8 mouse cellular contexts compared by ENCODE assay signal in genomic region chrX:96025876-96026275, GRCm38 (mm10).
A peak's percentile ranks its signal among the peaks of the same experiment; 100 is the strongest.
DNase-seq lines count a peak whose midpoint lies in the region; ATAC-seq and TF ChIP-seq lines count a peak whose summit lies in the region.
"Had no signal": no experiment of that assay in that cellular context is flagged by ENCODE, and none has a peak within 500 bp of the region (broad histone marks: within the 10 kb centered on the region; RNA-seq: fewer than 3 reads in every experiment).

No protein-coding gene starts in this region.

- peak; percentile 89 for DNase-seq in 416B (ENCODE audit: low read depth)
- peak; percentile 16 for DNase-seq in MEL (ENCODE audit: low read depth, low spot score)
- DNase-seq in heart, adult 11 months, result peak; percentile 98
- no peak for DNase-seq in urinary bladder, postnatal 10 days (ENCODE audit: low spot score)
- no peak for DNase-seq in neural tube, embryonic 10.5 days (ENCODE audit: extremely low spot score, low spot score)

- TF ChIP-seq POLR2A in MEL (IDR thresholded peaks at IDR 0.05; ENCODE audit: control insufficient read depth in 1 of 2, insufficient read depth in 1 of 2, low read depth in 1 of 2, low read length in 2 of 2, poor library complexity in 1 of 2), result no peak

- no peaks in the 10 kb centered on the region for H3K36me3 ChIP-seq in MEL (ENCODE audit: control insufficient read depth in 1 of 2, insufficient read depth in 2 of 2, low read length in 2 of 2)
- H3K36me3 ChIP-seq in kidney, embryonic 16.5 days (ENCODE audit: insufficient read depth, low read length), result no peaks in the 10 kb centered on the region
- H3K36me3 ChIP-seq: embryonic facial prominence, embryonic 13.5 days had no signal

- no peak overlapping the region for H3K4me3 ChIP-seq in MEL (ENCODE audit: control insufficient read depth in 1 of 2, insufficient read depth in 1 of 2, low read depth in 2 of 2, low read length in 2 of 2)
- H3K4me3 ChIP-seq in kidney, embryonic 16.5 days (ENCODE audit: low read length), result no peak overlapping the region
- H3K4me3 ChIP-seq: embryonic facial prominence, embryonic 13.5 days had no signal

- H3K4me2 ChIP-seq in kidney, embryonic 16.5 days (replicated peaks; ENCODE audit: low read depth, low read length), result no peak overlapping the region
- H3K4me2 ChIP-seq: embryonic facial prominence, embryonic 13.5 days had no signal

- TF ChIP-seq RAD21 in MEL (IDR thresholded peaks at IDR 0.05; ENCODE audit: low read depth, low read length), result no peak

- no peaks in the 10 kb centered on the region for H3K27me3 ChIP-seq in MEL (ENCODE audit: control insufficient read depth in 1 of 2, insufficient read depth in 2 of 2, low read length in 2 of 2)
- H3K27me3 ChIP-seq in kidney, embryonic 16.5 days (ENCODE audit: insufficient read depth, low read length), result peaks cover 8% of the 10 kb centered on the region; the same call in 1 of the 2 replicates

- H3K9ac ChIP-seq in MEL (ENCODE audit: control insufficient read depth, low read depth, low read length, poor library complexity, severe bottlenecking), result no peak overlapping the region
- no peak overlapping the region for H3K9ac ChIP-seq in kidney, embryonic 16.5 days (replicated peaks; ENCODE audit: low read length)
- H3K9ac ChIP-seq: embryonic facial prominence, embryonic 13.5 days had no signal

- H3K4me1 ChIP-seq in MEL (ENCODE audit: control insufficient read depth in 1 of 2, insufficient read depth in 2 of 2, low read length in 2 of 2), result peaks cover 0 to 2% of the 10 kb centered on the region in 2 experiments; a peak in 1 of 4 replicates
- H3K4me1 ChIP-seq in kidney, embryonic 16.5 days (ENCODE audit: insufficient read depth, low read length), result no peaks in the 10 kb centered on the region
- H3K4me1 ChIP-seq: embryonic facial prominence, embryonic 13.5 days had no signal

- WGBS in kidney, embryonic 16.5 days, result 57% methylated on average over 5 of the region's 5 CpGs

- H3K9me3 ChIP-seq in MEL (replicated peaks; ENCODE audit: insufficient read depth, low read length), result no peaks in the 10 kb centered on the region
- H3K9me3 ChIP-seq in kidney, embryonic 16.5 days (ENCODE audit: low read length), result no peaks in the 10 kb centered on the region
- H3K9me3 ChIP-seq: embryonic facial prominence, embryonic 13.5 days had no signal

- H3K79me2 ChIP-seq in MEL (ENCODE audit: control insufficient read depth, insufficient read depth, low read length, poor library complexity), result no peaks in the 10 kb centered on the region

- no peak for TF ChIP-seq CTCF in MEL (IDR thresholded peaks at IDR 0.05 in 2 of 3, conservative IDR thresholded peaks at IDR 0.05 in 1 of 3; ENCODE audit: control insufficient read depth in 1 of 3, insufficient read depth in 1 of 3, low read depth in 2 of 3, low read length in 3 of 3, poor library complexity in 1 of 3, severe bottlenecking in 1 of 3)

- no peak overlapping the region for H3K27ac ChIP-seq in MEL (ENCODE audit: control insufficient read depth, low read depth, low read length)
- peak overlapping the region; percentile 69 for H3K27ac ChIP-seq in kidney, embryonic 16.5 days (ENCODE audit: low read length)
- H3K27ac ChIP-seq: embryonic facial prominence, embryonic 13.5 days had no signal

- no peak for TF ChIP-seq EP300 in MEL (IDR thresholded peaks at IDR 0.05; ENCODE audit: low read depth in 1 of 2, low read length in 2 of 2)

- ATAC-seq in kidney, embryonic 16.5 days (ENCODE audit: low FRiP score, low TSS enrichment), result peak; percentile 81; the same call in 1 of the 2 replicates
- ATAC-seq in monocyte, adult 5-6 weeks (replicated peaks; ENCODE audit: insufficient number of reproducible peaks, low FRiP score, low TSS enrichment, poor library complexity, severe bottlenecking), result peak; percentile 88

TF ChIP-seq in MEL, 35 proteins besides CTCF, POLR2A, EP300 and RAD21:
- TF ChIP-seq MXI1 (IDR thresholded peaks at IDR 0.05; ENCODE audit: low read depth, low read length), result no peak
- no peak for TF ChIP-seq ZMIZ1 (IDR thresholded peaks at IDR 0.05; ENCODE audit: low read depth, low read length)
- TF ChIP-seq NRF1 (IDR thresholded peaks at IDR 0.05; ENCODE audit: insufficient read depth, low read depth, low read length, poor library complexity, severe bottlenecking), result no peak
- no peak for TF ChIP-seq TAL1 (IDR thresholded peaks at IDR 0.05; ENCODE audit: low read length)
- TF ChIP-seq UBTF (IDR thresholded peaks at IDR 0.05; ENCODE audit: borderline replicate concordance, insufficient read depth, low read depth, low read length), result no peak
- TF ChIP-seq ZC3H11A (IDR thresholded peaks at IDR 0.05; ENCODE audit: low read depth, low read length), result no peak
- TF ChIP-seq POLR2AphosphoS2 (IDR thresholded peaks at IDR 0.05; ENCODE audit: low read length), result no peak
- TF ChIP-seq CHD1 (IDR thresholded peaks at IDR 0.05; ENCODE audit: low read depth, low read length), result no peak
- no peak for TF ChIP-seq ZNF384 (IDR thresholded peaks at IDR 0.05; ENCODE audit: low read depth, low read length)
- no peak for TF ChIP-seq USF2 (IDR thresholded peaks at IDR 0.05; ENCODE audit: borderline replicate concordance in 1 of 2, insufficient read depth in 1 of 2, low read depth in 1 of 2, low read length in 2 of 2)
- TF ChIP-seq MYC (IDR thresholded peaks at IDR 0.05; ENCODE audit: low read depth, low read length), result no peak
- TF ChIP-seq BHLHE40 (IDR thresholded peaks at IDR 0.05; ENCODE audit: borderline replicate concordance, low read depth, low read length), result no peak
- no peak for TF ChIP-seq JUND (IDR thresholded peaks at IDR 0.05; ENCODE audit: low read depth, low read length)
- no peak for TF ChIP-seq RCOR1 (IDR thresholded peaks at IDR 0.05; ENCODE audit: low read depth, low read length)
- no peak for TF ChIP-seq USF1 (IDR thresholded peaks at IDR 0.05; ENCODE audit: low read depth, low read length)
- no peak for TF ChIP-seq MAFK (IDR thresholded peaks at IDR 0.05; ENCODE audit: borderline replicate concordance, low read depth, low read length)
- TF ChIP-seq NELFE (IDR thresholded peaks at IDR 0.05; ENCODE audit: low read depth, low read length), result no peak
- no peak for TF ChIP-seq GATA1 (IDR thresholded peaks at IDR 0.05; ENCODE audit: low read depth, low read length)
- no peak for TF ChIP-seq ELF1 (IDR thresholded peaks at IDR 0.05; ENCODE audit: low read depth, low read length)

Comparison
In these comparisons a context has a peak if more than half of its experiments do, and no peak if none do; other contexts are left out.
1. DNase-seq: peak in 416B (single experiment), MEL (single experiment) and heart, adult 11 months (single experiment); none in urinary bladder, postnatal 10 days (single experiment) and neural tube, embryonic 10.5 days (single experiment).